Mouse (Mus musculus) T-helper 17 cell (primary cell): Measurements from ENCODE around the gene Tpx2.

ENCODE experiments used
- in situ Hi-C, 2 experiments: fragments of 300-600 bp; cut with MboI, MseI; formaldehyde crosslinking; loops; 1 replicate in 1 of 2; 2 replicates in 1 of 2; pipeline ENCODE4 v1.15.1; 2025; ENCODE audit warnings: high pct_unique_total_duplicates in 2 of 2

The Tpx2 gene

GRCm38 (mm10) chr2:152909848-152910247, 62.1 kb downstream of the Tpx2 start:
- in situ Hi-C loops = loop anchor here (5.0 kb wide), 2 partner anchors 107 to 232 kb away; partner anchors contain the start of gene Pdrg1 (in 1 of the 2)

GRCm38 (mm10) chr2:152911031-152911430, 63.3 kb downstream of the Tpx2 start, which contains the start of gene Mylk2:
Gene Mylk2 (plus strand): TSS chr2:152911352.
- in situ Hi-C loops = loop anchor here (5.0 kb wide), 2 partner anchors 106 to 231 kb away; partner anchors contain the start of gene Pdrg1 (in 1 of the 2)

GRCm38 (mm10) chr2:152911432-152911831, 63.7 kb downstream of the Tpx2 start:
- in situ Hi-C loops = loop anchor here (5.0 kb wide), 2 partner anchors 106 to 231 kb away; partner anchors contain the start of gene Pdrg1 (in 1 of the 2)

GRCm38 (mm10) chr2:152913471-152913870, 65.7 kb downstream of the Tpx2 start:
- in situ Hi-C loops = loop anchor here (5.0 kb wide), 2 partner anchors 104 to 229 kb away; partner anchors contain the start of gene Pdrg1 (in 1 of the 2)

- in situ Hi-C loops = loop anchor here (5.0 kb wide), 3 partner anchors 103 to 228 kb away; partner anchors contain the start of gene Pdrg1 (in 1 of the 2)
Observed at GRCm38 (mm10) chr2:152914310-152915120, 66.8 kb downstream of the Tpx2 start.

GRCm38 (mm10) chr2:152915453-152915852, 67.7 kb downstream of the Tpx2 start:
- in situ Hi-C loops = loop anchor here in 1 of 2 experiments (5.0 kb wide), 1 partner anchor 107 kb away; no protein-coding TSS in a partner anchor

- in situ Hi-C loops = loop anchor here in 1 of 2 experiments (5.0 kb wide), 1 partner anchor 106 kb away; no protein-coding TSS in a partner anchor
Observed at GRCm38 (mm10) chr2:152916111-152916510, 68.3 kb downstream of the Tpx2 start.

GRCm38 (mm10) chr2:152917671-152918070, 69.9 kb downstream of the Tpx2 start:
- in situ Hi-C loops = loop anchor here in 1 of 2 experiments (5.0 kb wide), 1 partner anchor 105 kb away; no protein-coding TSS in a partner anchor

- in situ Hi-C loops = no loop called here
Observed at GRCm38 (mm10) chr2:152922376-152922775, 74.6 kb downstream of the Tpx2 start.

- in situ Hi-C loops = no loop called here
Observed at GRCm38 (mm10) chr2:152923621-152924020, 75.9 kb downstream of the Tpx2 start.

GRCm38 (mm10) chr2:152924128-152924527, 76.4 kb downstream of the Tpx2 start:
- in situ Hi-C loops = no loop called here

GRCm38 (mm10) chr2:152924543-152924942, 76.8 kb downstream of the Tpx2 start:
- in situ Hi-C loops = no loop called here

GRCm38 (mm10) chr2:152925189-152925872, 77.6 kb downstream of the Tpx2 start:
- in situ Hi-C loops = no loop called here

- in situ Hi-C loops = no loop called here
Observed at GRCm38 (mm10) chr2:152926896-152927295, 79.1 kb downstream of the Tpx2 start.

- in situ Hi-C loops = no loop called here
Observed at GRCm38 (mm10) chr2:152927371-152927770, 79.6 kb downstream of the Tpx2 start.

GRCm38 (mm10) chr2:152928219-152928987, 80.6 kb downstream of the Tpx2 start:
- in situ Hi-C loops = no loop called here

GRCm38 (mm10) chr2:152928988-152929370, 81.2 kb downstream of the Tpx2 start:
- in situ Hi-C loops = no loop called here

GRCm38 (mm10) chr2:152930276-152930675, 82.5 kb downstream of the Tpx2 start:
- in situ Hi-C loops = no loop called here

- in situ Hi-C loops = no loop called here
Observed at GRCm38 (mm10) chr2:152931456-152932160, 83.8 kb downstream of the Tpx2 start.

- in situ Hi-C loops = no loop called here
Observed at GRCm38 (mm10) chr2:152933048-152933447, 85.3 kb downstream of the Tpx2 start, which contains the start of gene Foxs1. Gene Foxs1 (minus strand): TSS chr2:152933208.
